Mouse (Mus musculus) bone marrow, adult 2 months (tissue): ENCODE results near the gene Clip4.

Experiments
- CTCF ChIP-seq: fragments of 200-500 bp; IDR thresholded peaks from 2 replicates; pipeline ENCODE4 v1.5.1; 2011; ENCODE audit warnings: low read length, control low read depth; ENCODE audit not compliant: control insufficient read depth, insufficient read depth
- POLR2A ChIP-seq: fragments of 200-500 bp; IDR thresholded peaks from 2 replicates; pipeline ENCODE4 v1.6.1; 2011; ENCODE audit warnings: low read depth, mild to moderate bottlenecking, control low read depth, low read length, borderline replicate concordance; ENCODE audit not compliant: control insufficient read depth

GRCm38 (mm10) chr17:71874077-71874476, 105.8 kb downstream of the Clip4 start:
- peak; percentile 82 for TF ChIP-seq CTCF
- no peak for TF ChIP-seq POLR2A
